Mouse (Mus musculus) megakaryocyte-erythroid progenitor cell, adult 5-6 weeks (primary cell): ENCODE results near the gene 4930562C15Rik. TPM values are rescaled to one million over a fixed set of nuclear protein-coding genes. Genes with fewer than 3 reads are reported as not detected.

Experiments
- ATAC-seq: replicated peaks from 2 replicates; pipeline ENCODE4 v1.8.0; 2016; ENCODE audit warnings: mild to moderate bottlenecking, inconsistent platforms; ENCODE audit not compliant: severe bottlenecking, poor library complexity, low FRiP score, low TSS enrichment
- total RNA-seq, 2 experiments: library from RNA; stranded (forward) in 1 of 2; stranded (reverse) in 1 of 2; fragments of 200-1000, 215-1000 nt in 1 of 2; fragments of >200 nt in 1 of 2; fragmentation: Nextera tagmentation in 1 of 2; gene quantifications; 2 replicates each; pipeline ENCODE4 v1.2.3; 2014 to 2017

4930562C15Rik gene
- total RNA-seq, 2 experiments from 2014 or later: not detected

DNA sequence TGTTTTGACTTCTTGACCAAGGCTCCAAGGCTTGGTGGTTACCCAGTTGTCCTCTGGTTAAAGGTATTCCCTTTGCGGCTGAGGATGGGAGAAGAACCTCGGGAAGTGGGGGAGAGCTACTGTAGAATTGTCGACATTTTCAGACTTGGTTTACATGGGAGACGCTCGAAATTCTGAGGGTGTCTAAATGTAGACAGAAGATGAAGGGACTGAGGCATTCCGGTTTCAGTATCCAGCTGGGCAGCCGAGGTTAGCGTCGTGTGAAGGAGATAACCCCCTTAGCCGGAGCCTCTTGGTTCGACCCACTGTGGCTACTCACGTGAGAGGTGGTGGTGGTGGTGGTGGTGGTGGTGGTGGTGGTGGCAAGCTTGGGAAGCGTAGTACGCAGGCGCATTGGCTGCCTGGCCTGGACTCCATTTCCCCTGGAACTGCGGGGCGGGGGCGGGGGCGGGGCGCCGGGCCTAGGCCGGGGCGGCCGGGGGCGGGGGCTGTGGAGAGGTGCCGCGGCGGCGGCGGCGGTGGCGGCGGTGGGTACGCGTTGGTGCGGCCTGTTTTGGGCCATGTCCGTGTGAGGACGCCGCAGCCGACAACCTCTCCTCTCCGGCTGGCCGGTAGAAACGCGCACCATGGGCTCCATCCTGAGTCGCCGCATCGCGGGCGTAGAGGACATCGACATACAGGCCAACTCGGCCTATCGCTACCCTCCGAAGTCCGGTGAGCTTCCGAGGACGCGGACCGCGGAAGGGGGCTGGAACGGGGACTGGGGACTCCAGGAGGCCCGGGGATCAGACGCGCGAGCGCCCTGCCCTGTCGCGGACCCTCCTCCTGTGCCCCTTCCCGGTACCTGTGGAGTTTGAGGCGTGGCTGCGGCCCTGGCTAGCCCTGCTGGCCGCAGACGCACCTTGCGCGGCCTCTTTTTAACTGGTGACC is 50.8 kb downstream of the 4930562C15Rik start, which contains the start of gene Mgrn1:
TSS of gene Mgrn1 (plus strand) at position 490 of the 930 bp plus-strand sequence.
- ATAC-seq: peak; percentile 78

DNA sequence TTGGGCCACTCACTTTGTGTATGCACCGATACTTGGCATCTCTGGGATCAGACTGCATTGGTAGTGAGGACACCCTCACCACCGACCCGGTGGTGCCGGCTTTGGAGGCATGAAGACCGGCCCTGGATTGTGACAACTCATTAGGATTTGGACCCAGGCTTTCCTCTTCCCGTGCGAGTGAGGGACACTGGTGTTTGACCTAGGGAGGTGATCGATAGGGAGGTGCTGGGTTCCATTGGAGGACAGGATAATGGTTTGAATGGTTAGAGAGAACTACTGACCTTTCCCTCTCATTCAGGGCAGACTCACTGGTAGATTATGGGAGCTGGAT is 51.4 kb downstream of the 4930562C15Rik start:
- no peak; the same call in 1 of the 2 replicates for ATAC-seq

DNA sequence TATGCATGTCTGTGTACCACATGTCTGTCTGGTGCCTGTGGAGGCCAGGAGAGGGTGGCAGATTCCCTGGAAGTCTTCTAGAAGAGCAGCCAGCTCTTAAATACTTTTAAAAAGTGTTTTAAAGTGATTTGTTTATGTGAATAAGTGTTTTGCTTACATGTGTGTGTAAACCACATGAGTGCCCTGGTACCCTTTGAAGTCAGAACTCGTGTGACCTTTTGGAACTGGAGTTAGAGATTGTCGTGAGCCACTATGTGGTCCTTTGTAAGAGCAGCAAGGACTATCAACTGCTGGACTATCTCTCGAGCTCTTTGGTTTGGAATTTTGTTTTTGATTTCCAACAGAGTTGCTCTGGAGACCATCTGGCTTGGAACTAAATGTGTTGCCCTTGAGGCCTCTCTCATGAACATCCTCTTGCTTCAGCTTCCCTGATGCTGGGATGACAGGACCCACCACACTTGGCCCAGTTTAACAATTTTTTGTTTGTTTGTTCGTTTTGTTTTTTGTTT is 55.0 kb downstream of the 4930562C15Rik start:
- no peak for ATAC-seq

GRCm38 (mm10) chr16:4892171-4892570 is 57.0 kb downstream of the 4930562C15Rik start:
- ATAC-seq: no peak

DNA sequence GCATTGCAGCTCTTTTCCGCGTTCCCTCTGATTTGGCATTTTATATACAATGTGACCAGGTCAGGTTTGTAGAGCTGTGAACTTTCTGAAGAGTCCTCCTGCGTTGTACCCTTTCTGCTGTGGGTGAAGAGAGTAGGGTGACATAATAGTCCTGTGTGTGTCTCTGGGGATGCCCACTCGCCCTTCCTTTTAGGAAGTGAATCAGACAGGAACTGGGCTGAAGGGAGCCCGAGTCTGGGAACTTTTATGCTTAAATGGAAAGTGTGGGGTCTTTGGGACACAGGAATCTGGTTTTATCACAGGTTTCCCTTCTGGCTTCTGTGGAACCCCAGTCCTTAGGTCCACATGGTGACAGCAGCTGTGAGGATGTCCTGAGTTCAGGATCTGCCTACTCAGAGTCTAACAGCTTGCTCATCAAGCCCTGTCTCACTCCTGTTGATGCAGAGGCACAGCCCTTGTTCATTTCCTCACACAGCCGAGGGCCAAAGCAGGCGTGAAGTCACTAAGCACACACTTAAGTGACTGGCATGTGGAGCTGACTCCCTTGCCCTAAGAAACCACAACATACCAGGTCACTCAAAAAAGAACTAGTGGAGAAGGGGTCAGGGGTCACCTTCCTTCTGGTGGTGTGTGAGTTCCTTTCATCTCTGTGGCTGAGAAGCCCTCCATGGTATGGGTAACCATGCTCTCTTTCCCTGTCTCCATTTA is 59.1 kb downstream of the 4930562C15Rik start:
- no peak for ATAC-seq

DNA sequence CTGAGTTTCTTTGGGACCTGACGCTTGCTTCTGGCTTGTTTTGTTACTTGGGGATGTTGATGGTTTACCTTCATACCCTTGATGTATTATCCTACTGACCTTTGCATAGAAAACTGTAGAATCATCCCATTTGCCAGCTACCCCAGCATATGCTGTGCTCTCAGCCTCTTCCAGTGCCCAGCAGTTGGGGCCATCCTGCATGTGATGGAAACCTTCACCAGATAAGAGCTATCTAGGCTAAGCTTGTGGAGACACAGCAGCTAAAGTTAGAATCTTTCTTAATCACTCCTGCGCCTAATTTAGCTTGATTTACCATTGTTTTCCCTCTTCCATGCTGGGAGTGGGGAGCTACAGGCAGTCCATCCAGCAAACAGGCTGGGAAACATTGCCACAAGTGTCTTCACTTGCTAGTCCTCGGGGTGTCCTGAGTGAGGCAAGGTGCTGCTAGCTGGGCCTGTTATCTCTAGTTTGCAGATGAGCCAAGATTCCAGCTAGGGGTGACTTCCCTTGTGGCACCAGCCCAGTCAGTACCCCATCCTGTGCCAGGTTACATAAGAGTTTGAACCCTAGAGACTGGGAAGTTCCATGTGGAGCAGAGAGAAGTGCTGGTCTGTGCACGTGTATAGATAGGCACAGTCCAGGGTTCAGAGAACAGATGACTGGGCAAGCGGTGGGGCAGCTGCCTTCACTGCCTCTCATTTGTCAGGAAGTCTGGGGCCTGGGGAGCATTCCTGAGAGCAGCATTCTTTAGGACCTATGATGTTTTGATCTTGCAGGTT is 61.2 kb downstream of the 4930562C15Rik start:
- ATAC-seq: peak; percentile 89

DNA sequence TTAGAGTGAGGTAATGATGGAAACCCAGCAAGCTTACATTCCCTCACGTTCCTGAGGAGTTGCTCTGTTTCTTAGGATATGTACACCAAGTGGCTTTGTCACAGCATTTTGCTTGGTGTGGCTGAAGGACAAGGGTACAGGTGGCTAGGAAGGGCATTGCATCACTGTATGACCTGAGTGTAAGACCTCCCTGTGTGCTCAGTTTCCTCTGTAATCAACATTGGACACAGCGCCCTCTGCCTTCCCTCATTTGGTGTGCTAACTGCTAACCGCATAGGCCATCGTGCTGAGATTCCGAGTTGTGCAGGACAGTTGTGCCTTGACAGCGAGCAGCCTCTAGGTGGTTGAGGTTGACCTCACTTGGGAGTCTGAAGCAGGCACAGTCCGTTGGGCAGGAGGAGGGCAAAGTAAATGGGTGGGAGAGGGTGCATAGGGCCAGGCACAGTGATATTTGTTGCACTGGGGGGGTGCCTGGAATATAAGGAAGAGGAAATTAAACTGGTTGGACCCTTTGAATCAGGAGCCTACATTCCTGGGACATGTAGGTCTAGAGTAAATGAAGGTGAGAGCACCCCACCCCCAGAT is 62.0 kb downstream of the 4930562C15Rik start:
- no peak; the same call in 1 of the 2 replicates for ATAC-seq

DNA sequence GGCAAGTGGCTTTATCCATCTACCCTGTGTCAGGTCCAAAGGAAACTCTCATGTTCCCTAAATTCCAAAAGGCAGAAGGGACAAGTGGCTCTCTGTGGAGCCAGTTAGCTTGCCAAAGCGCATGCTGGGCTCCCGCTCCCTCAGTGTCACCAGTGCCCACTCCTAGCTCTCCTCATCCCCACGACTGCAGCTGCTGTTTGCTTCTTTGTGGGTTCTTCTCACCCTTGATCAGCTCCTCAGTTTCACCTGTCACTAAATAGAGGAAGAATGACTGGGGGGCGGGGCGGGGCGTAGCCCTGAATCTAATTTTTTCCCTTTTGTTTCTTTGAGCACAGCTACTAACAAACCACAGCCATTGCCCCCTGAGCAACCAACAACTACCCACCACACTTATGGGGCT is 63.7 kb downstream of the 4930562C15Rik start:
- ATAC-seq: no peak

DNA sequence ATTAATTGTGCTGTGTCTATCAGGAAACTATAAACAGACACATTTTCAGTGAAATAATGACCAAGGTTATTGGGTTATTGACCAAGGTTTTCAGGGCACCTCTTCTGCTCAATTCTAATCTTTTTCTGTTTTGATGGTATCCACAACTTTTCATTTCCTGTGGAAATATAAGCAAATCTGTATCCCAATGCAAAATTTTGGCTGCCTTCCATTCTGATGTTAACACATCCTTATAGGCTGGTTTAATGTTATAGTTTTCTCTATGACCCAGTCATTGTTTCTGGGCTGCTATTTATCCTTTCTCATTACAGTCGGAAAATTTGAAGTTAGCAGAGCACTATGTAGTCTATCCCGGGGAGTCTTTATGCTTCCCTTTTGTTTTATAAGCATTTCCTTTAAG is 64.5 kb downstream of the 4930562C15Rik start:
- ATAC-seq: no peak

GRCm38 (mm10) chr16:4901167-4901566 is 66.0 kb downstream of the 4930562C15Rik start:
- no peak for ATAC-seq

GRCm38 (mm10) chr16:4902390-4902789 is 67.2 kb downstream of the 4930562C15Rik start:
- no peak for ATAC-seq

DNA sequence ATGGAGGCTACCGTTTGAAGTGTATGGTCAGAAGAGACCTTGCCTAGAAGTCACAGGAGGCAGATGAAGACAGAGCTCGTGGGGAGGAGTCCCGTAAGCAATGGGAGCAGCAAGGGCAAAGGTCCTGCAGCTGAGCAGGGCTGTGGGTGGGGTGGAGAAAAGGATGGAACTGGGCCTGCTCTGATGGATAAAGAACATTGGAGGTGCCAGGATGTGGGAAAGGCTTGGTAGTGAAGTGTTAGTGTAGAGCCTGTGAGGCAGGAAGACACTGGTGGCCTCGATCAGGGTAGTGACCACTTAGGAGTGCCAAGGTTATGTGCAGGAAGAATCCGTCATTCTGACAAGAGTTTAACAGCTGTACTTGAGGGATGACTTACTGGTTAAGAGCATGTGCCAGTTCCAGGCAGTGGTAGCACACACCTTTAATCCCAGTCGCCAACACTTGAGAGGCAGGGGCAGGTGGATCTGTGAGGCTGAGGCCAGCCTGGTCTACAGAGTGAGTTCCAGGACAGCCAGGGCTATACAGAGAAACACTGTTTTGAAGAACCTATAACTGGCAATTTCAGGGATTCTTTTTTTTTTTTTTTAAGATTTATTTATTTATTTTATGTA is 68.4 kb downstream of the 4930562C15Rik start:
- no peak for ATAC-seq

- no peak for ATAC-seq
Measured at GRCm38 (mm10) chr16:4904878-4905277, 69.7 kb downstream of the 4930562C15Rik start.

DNA sequence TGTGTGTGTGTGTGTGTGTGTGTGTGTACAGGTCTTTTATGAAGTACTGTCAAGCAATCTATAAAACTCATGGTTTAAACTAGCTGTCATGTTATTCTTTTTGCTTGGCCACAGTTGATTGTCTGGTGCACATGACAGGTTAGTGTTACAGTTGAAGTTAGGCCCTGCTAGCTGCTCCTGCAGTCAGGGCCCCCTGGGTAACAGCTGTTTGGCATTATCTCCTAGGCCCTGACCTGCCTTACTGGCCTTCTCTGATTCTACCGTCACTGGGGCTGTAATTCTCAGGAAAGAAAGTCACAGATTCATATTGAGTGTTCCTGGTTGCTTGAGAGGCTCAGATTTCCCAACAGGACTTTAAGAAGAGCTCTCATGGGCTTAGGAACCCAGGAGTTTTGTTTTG is 70.4 kb downstream of the 4930562C15Rik start:
- no peak for ATAC-seq

DNA sequence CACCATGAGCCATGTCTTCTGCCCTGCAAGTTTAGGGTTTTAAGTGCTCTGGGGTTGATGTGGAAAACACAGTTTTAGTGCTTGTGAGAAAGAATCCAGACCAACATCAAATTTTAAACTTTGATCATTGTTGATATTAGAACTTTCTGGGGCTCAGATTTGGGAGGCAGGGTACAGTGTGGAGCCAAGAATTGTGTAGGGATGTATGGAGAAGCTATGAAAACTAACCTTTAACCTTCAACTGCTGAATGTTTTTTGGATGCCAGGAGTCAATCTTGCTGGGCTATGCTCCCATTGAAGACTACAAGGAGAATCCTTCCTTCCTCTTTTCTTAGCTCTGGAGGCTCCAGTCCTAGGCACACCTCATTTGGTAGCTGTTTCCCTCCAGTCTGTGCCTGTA is 71.3 kb downstream of the 4930562C15Rik start:
- ATAC-seq: no peak

GRCm38 (mm10) chr16:4907386-4907785 is 72.2 kb downstream of the 4930562C15Rik start:
- ATAC-seq: no peak

DNA sequence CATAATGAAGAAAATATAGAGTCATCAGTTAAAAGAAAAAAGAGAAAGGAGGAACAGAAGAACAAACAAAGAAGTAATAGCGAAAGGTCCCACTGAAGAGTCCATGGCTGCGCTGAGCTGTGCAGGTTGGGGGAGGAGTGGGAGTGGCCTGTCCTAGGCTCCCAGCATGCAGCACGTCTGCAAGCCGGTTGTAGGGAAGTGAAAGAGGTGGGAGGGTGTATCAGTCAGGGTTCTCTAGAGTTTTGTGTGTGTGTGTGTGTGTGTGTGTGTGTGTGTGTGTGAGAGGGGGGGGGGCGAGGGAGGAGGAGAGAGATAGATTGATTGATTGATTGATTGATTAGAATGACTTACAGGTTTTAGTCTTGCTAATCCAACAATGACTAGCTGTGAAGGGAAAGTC is 72.8 kb downstream of the 4930562C15Rik start:
- peak; percentile 71 for ATAC-seq

GRCm38 (mm10) chr16:4909745-4910144 is 74.5 kb downstream of the 4930562C15Rik start:
- ATAC-seq: no peak

DNA sequence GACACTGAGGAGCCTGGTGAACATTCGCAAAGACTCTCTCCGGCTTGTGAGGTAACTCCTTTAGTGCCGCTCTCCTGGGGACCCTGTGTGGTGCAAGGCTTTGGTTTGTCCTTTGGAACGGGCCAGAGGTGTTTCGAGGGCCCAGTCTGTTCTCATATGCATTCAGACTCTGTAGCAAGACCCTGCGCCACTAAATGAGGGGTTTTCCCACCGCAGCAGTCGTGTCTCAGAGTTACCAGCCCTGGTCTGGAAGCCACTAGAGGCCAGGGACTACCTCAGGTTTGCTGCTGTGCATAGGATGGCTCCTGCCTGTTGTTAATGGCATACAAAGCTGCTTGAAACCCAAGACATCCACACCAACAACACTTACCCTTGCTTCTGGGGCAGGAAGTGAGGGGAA is 75.5 kb downstream of the 4930562C15Rik start:
- ATAC-seq: no peak
